Mouse (Mus musculus) lung, postnatal 0 days (tissue): ENCODE data around the gene Trak1.

ENCODE experiments used
- CTCF ChIP-seq: IDR thresholded peaks from 2 replicates; pipeline ENCODE4 v1.5.1; 2016; ENCODE audit warnings: antibody characterized with exemption, mild to moderate bottlenecking
- EP300 ChIP-seq: IDR thresholded peaks from 2 replicates; pipeline ENCODE4 v1.6.1; 2016; ENCODE audit warnings: antibody characterized with exemption, mild to moderate bottlenecking, control low read depth

DNA sequence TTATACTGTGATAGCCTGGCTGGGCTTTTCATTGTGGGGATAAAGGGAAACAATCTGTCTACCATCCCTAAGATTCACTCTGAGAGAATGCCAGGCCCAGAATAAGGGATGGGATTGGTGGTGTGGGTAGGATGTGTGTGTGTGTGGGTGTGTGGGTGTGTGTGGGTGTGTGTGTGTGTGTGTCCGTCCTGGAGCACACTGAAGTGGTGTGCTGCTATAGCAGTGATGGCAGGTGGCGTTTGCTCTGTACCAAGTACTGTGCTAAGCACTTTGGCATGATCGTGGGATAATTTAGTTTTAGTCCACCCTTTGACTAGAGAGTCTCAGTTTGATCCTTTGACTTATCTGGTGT lies 40.6 kb downstream of the Trak1 start:
- TF ChIP-seq CTCF (0 out of 2 replicates have a peak, but pooled peaks have one; percentile 0), EP300 (no peak)
